Mouse (Mus musculus) regulatory T cell (primary cell): ENCODE measurements around the gene Rara.

Experiments
- in situ Hi-C: fragments of 300-600 bp; cut with MboI, MseI; formaldehyde crosslinking; loops from one replicate; pipeline ENCODE4 v1.15.1; 2025; ENCODE audit warnings: high pct_unique_total_duplicates

The Rara gene

DNA sequence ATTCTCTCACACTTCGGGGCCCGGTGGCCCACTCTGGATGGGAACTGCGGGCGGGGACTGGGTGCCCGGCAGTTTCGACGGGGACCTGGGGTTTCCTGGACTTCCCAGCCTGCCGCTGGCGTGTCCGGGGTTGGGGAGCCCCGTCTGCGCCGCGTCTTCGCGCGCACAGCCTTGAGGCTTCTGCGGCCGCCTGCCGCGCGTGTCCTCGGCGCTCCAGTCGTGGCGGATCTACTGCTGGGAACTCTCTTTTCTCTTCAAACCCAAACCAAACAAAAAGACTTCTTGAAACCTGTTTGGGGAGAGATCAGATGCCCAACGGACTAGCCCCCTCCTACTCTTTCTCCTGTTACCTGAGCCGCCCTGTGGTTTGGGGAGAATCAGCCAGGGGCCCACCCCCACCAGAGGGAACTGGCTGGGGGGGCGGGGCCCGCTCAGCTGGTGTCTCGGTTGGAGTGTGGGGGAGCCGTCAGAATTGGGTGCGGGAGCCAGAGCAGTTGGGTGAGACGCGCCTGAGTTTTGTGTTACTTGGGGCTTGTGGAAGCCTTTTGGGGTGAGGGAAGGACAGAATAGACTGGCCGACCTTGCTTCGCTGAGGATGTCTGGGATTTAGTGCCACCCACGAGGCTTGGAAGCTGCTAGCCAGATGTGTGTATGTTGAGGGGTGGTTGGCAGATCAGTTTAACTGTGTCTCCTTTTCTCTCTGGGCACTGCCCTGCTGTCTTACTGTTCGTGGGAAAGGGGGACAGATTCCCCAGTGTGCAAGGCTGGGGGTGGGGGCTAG, 10.5 kb downstream of the Rara start:
- in situ Hi-C loops = loop anchor here (5.0 to 10.0 kb wide), 2 partner anchors 34 to 187 kb away; no protein-coding TSS in a partner anchor

DNA sequence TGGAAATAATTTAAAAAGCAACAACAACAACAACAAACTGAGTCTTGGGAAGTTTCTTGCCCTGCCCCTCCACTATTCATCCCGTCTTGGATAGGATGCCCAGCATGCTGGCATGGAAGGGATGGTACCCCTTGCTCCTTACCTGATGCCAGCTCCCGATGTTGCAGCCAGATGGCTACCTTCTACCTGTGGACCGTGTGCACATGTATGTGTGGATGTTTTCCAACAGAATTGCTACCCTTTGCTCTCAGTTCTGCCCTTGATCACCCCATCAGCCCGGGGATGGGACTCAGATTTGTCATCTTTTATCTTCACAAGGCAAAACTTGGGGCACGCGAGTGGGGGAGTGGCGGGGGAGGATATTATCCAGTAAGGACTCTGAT, 11.1 kb downstream of the Rara start:
- in situ Hi-C loops = loop anchor here (5.0 to 10.0 kb wide), 2 partner anchors 34 to 186 kb away; no protein-coding TSS in a partner anchor

DNA sequence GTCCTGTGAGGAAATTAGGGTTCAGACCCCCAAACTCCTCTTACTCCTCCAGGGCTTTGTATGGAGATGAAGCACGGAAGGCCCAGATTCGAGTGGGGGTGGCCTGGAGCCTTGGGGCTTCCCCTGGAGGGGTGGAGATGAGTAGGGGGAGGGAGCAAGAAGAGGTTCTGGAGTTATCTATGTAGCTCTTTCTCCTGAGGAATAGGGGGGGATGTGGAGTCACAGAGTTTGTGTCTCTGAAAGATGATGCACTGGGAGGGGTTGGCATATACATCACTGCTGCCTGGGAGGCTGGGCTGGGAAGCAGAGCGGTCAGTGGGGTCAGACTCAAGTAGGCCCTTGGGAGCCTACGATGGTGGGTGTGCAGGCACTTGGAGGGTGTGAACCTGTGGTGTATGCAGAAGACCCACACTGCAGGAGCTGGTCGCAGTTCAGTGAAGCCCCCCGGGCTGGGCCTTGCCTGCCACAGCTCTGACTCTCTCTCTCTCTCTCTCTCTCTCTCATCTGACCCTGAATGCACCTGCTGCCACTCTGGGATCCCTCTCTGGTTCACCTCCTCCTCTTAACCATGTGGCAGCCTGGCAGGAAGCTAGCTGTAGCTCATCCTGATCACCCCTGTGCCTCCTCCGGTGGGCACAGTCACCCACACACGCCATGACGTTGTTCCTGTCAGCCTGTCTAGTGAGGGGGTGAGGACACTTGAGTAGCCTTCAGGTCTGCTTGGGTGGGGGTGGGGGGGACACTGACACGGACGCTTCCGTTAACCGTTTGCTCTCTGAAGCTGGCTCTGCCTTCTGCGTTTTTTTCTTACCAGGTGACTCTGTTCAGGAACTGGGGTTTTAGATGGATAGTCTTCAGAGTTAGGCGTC, 11.7 kb downstream of the Rara start:
- in situ Hi-C loops = loop anchor here (5.0 to 10.0 kb wide), 2 partner anchors 33 to 185 kb away; no protein-coding TSS in a partner anchor

DNA sequence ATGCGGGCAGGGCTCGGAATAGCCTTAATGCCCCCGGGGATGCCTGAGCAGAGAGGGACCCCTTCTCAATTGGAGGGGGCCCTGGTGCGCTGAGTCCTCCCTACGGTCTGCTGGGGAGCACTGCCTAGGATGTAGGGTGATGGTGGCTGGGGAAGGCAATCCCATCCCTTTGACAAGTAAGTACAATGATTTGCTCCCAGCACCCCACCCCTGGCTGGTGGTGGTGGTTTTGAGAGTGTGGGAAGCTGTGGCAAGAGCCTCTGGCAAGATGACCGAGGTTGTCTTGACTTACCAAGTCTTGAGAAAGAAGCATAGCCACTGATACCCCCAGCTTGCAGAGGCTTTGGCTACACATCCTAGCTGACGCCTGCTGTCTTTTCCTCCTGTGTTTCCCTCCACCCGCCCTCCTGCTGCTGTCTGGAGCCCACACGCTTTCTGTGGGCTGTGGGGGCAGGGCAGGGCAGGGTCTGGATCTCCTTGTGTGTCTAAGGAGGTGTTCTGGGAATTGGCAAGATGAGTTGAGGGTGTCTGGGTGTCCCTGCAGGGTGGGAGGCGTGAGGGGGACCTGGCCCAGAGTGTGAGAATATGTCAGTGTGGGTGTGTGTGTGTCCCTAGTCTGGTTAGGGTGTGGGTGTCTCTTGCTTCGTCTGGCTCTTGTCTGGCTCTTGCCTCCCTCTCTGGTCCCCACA, 12.5 kb downstream of the Rara start:
- in situ Hi-C loops = loop anchor here (5.0 to 10.0 kb wide), 2 partner anchors 32 to 185 kb away; no protein-coding TSS in a partner anchor

DNA sequence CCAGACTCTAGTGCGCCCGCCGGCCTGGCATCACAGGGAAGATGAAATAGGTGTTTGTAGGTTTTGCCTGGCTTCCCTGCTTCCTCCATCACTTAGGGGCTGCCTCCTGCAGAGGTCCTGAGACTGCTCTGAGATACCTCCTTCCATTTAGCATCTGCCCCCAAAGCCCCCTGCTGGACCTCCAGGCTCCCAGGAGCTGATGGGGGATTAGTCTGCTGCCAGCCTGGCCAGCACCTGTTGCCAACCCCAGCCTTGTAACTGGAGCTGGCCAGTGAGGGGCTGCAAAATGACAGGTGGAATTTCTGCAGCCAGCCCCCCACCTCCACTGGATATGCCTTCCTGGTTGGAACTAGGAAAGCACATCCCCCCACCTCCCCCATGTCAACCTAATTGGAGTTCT, 13.2 kb downstream of the Rara start:
- in situ Hi-C loops = no loop called here

DNA sequence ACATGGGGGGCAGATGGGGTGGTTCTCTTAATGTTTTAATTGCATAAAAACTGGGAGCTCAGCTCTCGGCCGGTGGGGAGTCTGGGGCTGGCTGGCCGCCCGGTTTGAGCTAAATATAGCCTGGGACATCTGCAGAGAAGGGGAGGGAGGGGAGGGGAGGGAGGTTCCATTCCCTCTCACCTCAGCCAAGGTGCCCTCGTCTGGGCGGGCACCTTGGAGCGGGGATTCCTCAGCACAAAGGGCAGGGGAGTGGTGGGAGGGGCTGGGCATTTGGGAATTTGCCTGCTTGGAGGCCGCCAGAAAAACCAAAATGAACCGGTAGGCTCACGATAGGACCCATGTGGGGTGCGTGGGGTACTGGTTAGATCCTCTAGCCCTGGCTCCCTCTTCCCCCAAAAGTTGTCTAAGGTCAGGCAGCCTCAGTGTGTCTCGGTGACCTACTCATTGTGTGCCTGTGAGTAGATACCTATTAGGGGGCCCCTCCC, 13.8 kb downstream of the Rara start:
- in situ Hi-C loops = no loop called here

DNA sequence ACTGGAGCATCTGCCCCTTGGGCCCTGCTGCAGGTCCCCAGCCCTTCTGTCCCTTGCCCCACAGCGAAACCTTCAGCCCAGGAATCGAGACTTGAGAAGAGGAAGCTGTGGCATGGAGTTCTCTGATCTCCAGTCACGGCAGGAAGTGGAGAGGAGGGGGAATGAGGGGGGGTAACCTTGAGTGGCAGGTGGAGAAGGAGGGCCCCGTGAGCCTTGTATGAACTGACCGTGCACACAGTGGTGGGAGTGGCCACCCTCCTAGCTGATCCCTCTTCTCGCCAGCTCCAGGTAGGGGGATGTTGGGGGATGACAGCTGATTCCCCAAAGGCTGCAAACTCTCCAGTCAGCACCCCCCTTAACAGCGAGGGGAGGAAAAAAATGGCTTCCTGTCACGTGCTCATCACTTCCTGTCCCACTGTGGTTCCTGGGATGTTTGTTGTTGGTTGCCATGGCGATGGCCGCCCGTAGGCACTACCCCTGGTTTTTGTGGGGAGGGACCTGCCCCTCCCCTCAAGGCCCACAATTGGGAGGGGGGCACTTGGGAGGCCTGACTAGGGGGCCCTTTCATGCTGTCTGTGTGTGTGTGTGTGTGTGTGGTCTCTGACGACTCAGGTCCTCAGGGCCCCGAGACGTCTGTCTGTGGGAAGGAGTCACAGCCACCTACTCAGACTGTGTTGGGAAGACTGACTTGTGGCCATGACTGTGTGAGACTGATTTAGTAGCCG, 14.4 kb downstream of the Rara start:
- in situ Hi-C loops = no loop called here

DNA sequence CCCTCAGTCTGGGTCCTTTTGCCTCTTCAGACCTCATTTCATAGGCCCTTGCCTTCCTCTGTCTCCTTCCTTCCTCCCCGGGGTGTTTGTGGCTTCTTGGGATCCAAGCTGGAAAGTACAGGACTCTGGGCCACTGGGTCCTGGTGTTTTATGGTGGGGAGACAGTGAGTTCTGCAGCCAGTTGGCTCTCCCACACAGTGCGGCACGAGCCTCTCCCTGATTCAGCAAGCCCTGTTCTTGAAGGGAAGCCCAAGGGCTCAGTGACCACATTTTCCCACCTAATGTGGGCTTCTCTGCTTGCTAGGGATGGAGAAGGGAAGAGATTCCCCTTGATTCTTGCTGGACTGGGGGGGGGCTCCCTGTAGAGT, 14.9 kb downstream of the Rara start:
- in situ Hi-C loops = no loop called here

DNA sequence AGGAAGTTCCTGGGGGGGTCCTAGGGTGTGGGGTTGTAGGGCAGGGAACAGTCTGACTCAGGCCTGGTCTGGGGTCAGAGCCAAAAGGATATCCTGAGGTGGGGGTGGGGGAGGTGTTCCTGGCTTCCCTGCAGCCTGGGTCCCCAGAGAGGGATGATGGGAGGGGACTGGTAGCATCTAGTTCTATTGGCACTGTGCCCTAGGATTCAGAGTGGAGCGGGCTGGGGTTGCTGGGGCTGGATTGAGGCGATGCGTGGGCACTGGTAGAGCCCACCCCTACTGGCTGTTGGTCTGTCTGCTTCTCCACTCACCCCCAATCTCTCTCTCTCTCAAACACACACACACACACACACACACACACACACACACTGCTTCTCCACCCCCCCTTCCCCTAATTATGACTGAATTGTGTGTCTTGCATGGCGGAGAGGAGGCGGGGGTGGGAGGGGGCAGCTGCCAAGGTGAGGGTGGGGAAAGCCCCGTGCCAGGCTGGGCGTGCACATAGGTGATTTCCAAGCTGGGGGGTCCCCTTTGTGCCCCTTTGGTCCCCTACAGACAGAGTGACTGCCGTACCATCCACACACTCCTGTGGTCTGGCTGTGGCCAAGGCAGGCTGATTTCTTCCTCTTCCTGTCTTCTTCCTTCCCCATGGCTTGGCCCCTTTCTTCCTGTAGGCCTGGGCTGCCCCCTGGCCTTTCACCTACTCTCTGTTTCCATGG, 15.5 kb downstream of the Rara start:
- in situ Hi-C loops = no loop called here

DNA sequence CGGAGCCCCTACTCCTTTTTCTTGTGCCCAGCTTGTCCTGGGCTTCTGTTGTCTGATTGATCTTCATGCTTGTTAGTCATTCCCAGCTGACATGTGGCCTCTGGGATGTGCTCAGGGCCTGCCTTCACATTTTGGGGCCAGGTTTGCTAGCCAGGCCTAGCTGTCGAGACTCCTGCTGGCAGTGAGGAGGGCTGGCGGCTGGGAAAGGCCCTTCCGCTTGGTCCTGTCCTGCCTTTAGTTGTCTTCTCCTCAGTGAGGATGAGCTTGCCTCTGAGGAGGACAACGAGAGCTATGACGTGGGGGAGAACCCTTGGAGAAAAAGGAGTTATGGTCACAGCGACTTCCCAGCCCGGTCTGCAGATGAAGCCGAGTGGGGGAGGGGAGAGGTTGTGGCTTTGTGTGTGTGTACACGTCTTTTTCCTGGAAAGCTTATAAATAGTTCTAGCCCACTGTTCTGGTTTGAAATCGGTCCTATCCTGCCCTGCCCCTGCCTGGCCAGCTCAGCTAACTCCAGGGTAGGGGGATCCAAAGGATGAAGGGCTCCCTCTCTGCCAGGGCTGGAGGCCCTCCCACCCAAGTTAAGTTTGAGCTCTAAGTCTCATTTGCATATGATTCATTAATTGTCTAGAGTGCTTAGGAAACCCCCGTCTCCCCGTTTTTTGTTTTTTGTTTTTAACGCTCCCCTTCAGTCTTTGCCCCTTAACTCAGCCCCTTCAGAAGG, 16.3 kb downstream of the Rara start:
- in situ Hi-C loops = no loop called here

DNA sequence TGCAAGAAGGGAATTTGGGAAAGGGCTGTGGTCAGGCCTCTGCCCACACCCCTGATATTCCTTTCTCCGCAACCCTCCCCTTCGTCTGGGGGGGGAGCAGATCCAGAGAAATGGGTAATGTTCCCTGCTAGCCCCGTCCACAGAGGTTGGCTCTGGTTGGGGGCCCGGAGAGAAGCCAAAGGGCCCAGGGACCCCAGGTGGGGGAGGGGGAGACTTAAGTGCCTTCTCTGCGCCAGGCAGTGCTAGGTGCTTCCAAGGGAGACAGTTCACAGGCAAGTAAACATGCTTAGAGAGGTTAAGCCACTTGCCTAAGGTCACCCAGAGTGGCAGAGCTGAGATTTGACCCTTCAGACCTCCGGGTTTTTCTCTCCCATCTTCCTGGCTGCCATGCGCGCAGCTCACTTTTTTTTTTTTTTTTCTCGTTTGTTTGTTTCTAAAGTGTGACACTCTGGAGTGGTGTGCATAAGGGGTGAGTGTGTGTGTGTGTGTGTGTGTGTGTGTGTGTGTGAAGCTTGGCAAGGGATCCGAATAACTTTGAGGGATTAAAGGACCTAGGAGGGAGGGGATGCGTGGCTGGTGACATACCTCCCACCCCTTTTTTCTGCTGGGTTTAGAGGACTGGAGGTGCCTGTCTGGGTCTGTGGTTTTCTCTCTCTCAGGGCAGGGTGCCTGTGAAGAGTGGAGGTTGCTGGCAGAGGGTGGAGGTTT, 17.4 kb downstream of the Rara start:
- in situ Hi-C loops = no loop called here

DNA sequence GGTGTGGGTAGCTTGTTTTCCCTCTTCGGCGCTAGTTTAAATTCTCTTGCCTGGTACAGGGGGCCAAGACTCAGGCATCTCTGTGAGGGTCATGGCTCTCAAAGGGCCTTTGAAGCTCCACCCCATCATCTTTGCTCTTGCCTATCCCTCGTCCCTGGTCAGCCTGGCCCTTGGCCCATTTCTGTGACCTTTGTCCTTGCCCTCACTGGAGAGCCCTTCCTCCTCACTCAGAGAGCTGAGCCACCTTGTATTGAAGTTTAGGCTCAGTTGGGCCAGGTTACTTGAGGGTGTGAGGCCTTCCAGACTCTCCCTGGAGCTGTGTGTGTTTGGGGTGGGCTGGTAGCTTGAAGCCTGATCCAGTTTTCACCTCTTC, 18.0 kb downstream of the Rara start:
- in situ Hi-C loops = no loop called here

DNA sequence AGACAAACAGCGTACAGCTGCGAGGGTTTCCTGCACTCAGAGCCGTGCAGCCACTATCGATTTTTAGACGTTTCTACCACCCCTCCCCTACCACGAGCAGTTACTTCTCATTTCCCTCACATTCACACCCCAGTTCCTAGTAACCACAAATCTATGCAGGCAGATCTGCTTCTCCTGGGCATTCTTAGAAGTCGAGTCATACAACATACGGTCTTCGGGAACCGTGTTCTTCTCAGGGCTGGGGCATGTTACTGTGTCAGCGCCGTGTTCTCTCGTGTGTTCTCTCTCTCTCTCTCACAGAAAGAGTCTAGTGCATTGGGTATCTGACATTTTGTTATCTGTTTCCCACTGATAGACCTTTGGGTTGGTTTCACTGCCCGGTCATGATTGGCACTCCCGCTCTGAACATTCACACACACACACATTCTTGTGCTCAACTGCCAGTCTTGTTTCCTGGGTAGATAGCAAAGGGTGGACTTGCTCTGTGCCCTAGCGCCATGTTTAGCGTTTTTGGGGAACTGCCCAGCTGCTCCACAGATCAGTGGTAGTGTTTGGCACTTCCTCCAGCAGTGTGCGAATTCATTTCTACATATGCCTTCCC, 20.5 kb downstream of the Rara start:
- in situ Hi-C loops = no loop called here

DNA sequence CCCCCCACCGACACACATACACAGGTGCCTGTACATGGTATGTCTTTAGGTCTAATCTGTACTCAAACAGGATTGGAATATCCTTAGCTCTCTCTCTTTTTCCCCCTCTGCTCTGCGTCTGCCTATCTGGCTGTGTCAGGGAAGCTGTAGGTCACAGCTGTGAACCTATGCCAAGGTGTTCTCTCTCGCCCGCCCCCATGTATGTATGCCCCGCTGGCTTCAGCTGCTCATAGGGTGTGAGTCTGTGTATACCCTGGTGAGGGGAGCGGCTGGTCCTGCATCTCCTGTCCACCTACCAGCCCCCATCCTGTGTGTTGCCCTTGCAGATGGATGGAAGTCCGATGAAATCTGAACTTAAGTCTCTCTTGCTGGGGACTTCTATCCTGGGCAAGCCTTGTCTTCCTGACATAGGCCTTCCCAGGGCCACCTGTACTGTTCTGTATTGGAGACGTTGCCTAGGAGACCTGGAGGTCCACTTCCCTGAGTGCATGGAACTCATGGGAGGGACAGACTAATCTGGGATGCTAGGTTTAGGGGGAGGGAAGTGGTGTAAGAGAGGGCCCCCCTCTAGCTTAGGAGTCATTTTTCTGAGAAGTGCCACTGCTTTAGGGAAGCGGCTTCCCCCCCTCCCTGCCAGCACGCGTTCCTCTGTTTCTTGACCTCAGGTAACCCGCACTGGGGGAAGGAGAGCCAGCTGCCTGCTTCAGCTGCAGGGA, 21.8 kb downstream of the Rara start:
- in situ Hi-C loops = no loop called here

DNA sequence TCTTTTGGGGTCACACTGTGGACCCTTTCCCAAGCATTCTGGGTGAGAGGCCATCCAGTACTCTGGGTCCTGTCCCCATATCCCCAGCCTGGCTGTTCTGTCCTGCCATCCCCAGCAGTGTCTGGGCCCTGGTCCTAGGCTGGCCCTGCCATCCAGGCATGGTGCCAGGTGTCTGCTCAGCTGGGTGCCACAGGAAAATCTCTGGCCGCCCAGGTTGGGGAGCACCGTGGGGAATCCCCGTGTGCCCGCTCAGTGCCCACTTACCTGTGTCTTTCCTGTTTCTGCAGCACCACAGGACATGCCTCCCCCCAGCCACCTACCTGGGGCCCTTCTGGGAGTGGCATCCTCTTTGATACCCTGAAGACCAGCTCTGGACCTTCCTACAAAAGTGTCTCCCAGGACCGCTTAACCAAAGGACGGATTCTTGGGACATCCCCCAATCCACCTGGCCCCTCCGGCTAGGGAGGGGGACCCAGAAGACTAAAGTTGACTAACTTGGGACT, 22.4 kb downstream of the Rara start:
- in situ Hi-C loops = no loop called here

DNA sequence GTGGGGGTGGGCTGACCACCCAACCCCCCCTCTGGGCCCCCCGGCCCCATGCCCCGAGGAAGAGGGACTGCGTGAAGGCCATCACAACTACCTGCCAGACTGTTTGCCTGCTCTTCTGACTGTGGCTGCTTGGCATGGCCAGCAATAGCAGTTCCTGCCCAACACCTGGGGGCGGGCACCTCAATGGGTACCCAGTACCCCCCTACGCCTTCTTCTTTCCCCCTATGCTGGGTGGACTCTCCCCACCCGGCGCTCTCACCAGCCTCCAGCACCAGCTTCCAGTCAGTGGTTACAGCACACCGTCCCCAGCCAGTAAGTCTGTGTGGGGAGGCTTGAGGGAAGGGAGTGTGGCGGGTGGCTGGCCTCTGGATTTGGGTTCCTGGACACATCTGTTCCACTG, 22.9 kb downstream of the Rara start:
- in situ Hi-C loops = no loop called here

DNA sequence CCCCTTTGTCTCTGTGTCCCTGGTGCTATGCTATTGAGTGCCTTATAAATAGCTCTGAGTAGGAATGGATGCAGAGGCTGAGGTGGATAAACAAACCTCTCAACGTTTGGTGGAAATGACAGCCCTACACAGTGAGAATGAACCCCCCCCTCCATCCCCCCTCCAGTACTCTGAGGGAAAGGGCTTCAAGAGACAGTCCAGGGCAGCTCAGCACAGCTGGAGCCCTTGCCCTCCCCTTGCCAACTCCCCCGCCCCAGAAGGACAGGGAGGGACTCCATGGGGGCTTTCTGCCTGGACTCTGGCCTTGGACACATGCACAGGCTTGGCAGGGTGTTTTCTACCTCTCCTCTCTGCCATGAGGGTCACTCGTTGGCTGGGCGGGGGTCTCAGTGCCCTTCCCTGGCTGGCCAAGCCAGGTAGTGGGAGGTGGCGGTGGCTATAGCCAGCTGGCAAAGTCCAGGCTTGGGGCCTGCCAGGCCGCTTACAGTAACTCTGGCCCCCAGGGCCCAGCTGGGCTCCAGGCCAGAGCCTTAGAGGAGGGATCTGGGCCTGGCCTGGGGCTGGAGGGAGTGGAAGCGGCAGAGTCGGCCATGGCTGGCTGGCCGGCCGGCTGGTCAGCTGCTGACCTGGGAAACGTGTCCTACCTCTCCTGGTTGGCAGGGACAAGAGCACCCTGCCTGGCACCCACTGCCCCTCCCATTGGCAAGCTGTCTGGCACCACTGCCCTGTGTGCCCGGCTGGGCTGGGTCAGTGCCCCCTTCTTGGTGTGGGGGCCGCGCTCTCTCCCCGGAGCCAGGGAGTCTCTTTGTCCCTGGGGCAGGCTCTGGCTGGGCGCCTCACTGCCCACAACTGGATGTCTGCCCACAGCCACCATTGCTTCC, 23.6 kb downstream of the Rara start:
- in situ Hi-C loops = no loop called here
